Mouse (Mus musculus): Measurements from ENCODE around the gene Ddx28.
"Not testable (repeated sequence)": the region's sequence is repeated elsewhere in the genome, so short reads cannot be mapped to it uniquely, and the experiment has no call there.

The Ddx28 gene

GRCm38 (mm10) chr8:106012203-106012602 is 521 bp upstream of the Ddx28 start:
- DNase-seq = not testable (repeated sequence)

DNA sequence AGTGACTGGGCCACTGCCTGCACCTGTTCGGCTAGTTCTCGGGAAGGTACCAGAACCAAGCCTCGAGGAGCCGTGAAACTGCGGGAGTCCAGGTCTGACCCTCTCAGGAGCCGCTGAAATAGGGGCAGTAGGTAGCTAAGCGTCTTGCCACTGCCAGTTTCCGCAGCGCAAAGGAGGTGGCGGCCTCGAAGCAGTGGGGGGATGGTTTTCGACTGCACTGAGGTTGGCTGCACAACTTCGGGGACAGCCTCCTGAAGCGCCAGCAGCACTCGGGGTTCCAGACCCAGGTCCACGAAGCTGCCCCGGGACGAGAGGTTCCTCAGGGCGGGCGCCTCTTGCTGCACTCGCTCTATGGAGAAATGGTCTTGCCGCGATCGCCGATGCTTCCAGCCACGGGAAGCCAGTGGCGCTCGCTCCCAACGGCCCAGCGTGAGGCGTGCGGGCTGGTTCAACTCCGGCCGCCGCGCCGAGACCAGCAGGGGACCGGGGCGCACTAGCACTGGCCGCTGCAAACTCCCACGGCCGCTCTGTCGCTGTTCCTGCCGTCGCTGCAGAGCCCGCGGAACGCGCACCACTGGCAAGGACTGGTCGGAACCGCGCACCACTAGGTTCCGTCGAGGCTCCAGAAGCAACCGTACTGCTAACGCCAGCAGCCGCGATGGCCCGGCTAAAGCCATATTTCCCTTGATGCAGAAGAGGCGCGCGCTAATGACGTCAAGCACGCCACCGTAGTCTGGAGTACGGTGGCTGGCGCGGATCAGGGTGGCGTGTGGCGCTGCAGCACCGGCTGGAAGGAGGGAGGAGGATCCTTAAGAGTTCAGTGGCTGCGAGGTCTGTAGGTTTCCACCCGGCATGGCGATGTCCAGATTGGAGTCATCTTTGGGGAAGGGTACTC is 687 bp downstream of the Ddx28 start:
- peak; percentile 96 for DNase-seq

DNA sequence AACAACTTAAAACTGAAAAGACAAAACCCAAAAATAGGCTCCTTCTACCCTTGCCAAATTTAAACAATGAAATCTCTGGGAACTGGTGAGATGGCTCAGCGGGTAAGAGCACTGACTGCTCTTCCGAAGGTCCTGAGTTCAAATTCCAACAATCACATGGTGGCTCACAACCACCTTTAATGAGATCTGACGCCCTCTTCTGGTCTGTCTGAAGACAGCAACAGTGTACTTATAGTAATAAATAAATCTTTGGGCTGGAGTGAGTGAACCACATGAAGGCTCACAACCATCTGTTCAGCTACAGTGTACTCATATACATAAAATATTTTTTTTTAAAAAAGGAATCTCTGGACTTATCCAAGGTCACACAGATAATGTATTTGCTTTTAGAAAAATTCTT is 3.8 kb downstream of the Ddx28 start:
- DNase-seq = not testable (repeated sequence)

DNA sequence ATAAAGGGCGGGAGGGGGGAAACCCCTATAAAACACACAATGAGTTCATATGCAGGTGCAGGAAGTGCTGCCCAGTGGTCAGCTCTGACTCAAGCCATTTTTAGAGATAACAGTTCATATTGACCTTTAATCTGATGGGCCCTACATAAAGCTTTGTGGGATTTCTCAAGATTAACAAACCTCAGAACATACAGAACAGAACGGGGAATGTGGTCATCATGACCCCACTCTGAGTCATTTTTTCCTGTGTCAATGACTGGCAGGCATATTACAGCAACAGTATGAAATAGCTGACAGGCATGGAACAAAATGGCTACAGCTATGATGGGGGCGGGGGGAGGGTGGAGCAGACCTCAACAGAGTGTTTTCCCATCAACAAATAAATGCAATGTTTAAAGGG is 4.5 kb downstream of the Ddx28 start:
- no peak for DNase-seq

GRCm38 (mm10) chr8:106006413-106006812 is 5.3 kb downstream of the Ddx28 start:
- DNase-seq = no peak

DNA sequence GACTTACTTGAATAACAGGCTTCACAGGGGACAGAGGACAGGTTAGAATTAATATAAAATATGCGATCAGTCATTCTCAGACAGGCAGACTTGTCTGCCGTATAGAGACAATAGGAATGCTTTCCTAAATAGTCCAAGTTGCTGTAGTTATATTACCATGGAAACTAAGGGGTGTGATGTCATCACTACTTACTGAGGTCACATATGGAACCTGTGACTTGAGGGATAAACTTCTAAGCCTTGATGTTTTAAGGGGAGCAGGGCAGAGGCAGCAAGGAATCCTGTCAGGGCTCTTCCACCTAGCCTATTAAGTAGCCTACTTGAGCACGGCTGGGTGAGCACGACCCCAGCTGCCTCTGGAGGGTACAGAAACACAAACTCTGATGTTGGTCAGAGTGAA is 5.8 kb downstream of the Ddx28 start, which contains the start of gene Dpep2nb:
Gene Dpep2nb, minus strand, starts transcription at position 101 of the 400 bp plus-strand sequence.
- no peak for DNase-seq

DNA sequence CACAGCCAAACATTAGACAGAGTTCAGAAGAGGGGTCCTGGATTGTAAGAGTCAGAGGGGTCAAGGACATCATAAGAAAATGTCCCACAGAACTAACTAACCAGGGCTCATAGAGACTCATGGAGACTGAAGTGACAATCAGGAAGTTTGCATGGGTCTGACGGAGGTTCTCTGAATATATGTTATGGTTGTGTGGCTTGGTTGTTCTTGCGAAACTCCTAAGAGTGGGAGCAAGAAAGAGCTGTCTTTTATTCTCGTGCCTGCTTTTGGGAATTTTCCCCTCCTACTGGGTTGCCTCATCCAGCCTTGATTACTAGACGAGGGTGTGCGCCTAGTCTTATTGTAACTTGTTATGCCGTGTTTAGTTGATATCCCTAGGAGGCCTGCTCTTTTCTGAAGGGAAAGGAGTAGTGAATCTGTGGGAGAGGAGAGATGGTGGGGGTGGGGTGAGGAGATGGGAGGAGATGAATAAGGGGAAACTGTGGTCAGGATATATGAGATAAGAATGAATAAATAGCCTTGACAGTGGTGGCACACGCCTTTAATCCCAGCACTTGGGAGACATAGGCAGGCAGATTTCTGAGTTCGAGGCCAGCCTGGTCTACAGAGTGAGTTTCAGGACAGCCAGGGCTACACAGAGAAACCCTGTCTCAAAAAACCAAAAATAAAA is 7.0 kb downstream of the Ddx28 start:
- no peak for DNase-seq

DNA sequence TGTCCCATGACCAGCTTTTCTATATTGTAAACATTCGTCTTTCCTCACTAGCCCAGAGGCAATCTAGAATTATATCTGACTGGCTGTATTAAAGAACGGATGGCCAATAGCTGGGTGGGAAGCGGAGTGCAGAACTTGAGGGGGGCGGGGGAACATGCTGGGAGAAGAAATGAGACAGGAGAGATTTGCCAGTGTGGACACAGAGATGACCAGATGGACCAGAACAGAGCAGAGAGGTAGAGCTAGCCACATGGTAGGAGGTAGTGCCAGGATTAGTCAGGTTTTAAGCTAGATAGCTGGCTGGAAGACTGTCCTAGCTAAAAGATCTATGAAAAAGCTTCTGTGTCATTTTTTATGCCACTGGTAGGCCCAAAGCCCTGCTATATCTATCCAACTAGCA is 9.8 kb downstream of the Ddx28 start:
- DNase-seq = no peak

- DNase-seq = peak; percentile 26 to 63
Measured at GRCm38 (mm10) chr8:105998971-105999370, 12.7 kb downstream of the Ddx28 start.

GRCm38 (mm10) chr8:105996359-105996758 is 15.3 kb downstream of the Ddx28 start:
- DNase-seq = no peak

- DNase-seq = no peak
Measured at GRCm38 (mm10) chr8:105993226-105993625, 18.5 kb downstream of the Ddx28 start.

- DNase-seq = no peak
Measured at GRCm38 (mm10) chr8:105992499-105992898, 19.2 kb downstream of the Ddx28 start.

DNA sequence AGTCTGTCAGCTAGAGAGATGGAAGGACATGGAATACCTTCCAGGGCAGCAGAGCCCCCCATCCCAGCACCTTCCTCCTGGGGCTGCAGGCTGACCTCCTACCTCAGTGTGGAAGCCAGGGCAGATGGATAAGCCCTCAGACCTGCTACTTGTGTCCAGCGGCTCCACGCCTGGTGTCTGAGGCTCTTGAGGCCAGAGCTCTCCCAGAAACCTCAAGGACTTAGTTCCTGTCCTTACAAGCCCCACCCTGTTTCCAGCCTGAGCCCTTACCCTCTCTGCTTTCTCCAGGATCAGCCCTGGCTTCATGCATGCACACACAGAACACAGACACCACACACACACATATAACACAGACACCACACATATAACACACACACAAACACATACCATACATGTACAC is 20.1 kb downstream of the Ddx28 start:
- no peak for DNase-seq

- DNase-seq = peak; percentile 84 to 88
Measured at GRCm38 (mm10) chr8:105990856-105991387, 20.8 kb downstream of the Ddx28 start, which contains the start of gene Dus2. Dus2 (plus strand) TSS chr8:105991337.

GRCm38 (mm10) chr8:105988546-105988945 is 23.1 kb downstream of the Ddx28 start:
- DNase-seq = no peak

DNA sequence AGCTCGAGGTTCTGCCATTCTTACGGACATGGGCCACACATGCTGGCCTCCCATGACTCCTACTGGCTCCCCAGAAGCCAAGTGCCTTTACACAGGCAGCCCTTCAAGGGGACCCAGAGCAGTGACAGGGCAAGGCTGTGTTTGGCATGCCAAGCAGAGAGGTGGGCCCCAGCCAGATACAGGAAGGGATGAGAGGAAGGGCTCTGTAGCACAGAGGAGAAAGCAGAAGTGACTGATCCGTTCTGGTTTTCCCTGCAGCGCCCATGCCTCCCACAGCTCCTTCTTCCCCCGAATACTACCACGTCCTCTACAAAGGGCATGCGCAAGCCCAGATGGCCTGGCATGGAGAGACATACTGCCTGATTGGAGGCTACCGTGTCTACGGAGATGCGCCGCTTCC is 28.3 kb downstream of the Ddx28 start:
- DNase-seq = peak in 1 of 2 experiments; percentile 10

DNA sequence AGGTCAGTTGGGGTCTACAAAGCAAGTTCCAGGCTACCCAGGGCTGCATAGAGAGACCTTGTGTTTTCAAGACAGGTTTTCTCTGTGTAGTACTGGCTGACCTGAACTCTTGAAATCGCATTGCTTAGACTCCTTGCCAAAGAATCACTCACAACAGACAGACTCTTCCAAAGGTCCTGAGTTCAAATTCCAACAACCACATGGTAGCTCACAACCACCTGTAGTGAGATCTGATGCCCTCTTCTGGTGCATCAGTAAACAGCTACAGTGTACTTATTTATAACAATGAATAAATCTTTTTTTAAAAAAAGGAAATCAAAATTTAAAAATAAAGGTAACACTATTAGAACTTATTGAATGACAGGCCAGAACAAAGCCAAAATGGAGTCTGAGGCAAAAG is 30.5 kb downstream of the Ddx28 start:
- no peak for DNase-seq

DNA sequence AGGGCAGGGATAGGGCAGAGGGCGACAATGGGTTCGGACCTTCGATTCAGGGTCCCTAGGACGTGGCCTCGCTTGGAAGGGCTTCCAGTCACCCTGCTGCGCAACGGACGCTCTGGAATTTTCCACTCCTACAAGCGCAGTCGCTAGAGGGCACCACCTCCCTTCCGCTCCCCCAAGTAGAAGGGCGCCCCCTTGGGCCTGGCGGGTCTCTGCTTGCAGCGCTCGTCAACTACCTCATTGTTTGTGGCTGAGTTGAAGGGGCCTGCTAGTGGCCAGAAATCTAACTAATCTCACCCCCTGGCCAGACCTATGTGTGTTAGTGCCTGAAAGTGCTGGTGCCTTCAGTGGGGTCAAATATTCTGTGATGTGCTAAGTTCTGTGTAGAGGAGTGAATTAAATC is 32.4 kb downstream of the Ddx28 start, which contains the start of gene Dpep3:
Gene Dpep3, minus strand, starts transcription at position 105 of the 400 bp plus-strand sequence.
- DNase-seq = peak in 1 of 2 experiments; percentile 33

- no peak for DNase-seq
Measured at GRCm38 (mm10) chr8:105975363-105975762, 36.3 kb downstream of the Ddx28 start.

- DNase-seq = no peak
Measured at GRCm38 (mm10) chr8:105971019-105971720, 40.5 kb downstream of the Ddx28 start.

DNA sequence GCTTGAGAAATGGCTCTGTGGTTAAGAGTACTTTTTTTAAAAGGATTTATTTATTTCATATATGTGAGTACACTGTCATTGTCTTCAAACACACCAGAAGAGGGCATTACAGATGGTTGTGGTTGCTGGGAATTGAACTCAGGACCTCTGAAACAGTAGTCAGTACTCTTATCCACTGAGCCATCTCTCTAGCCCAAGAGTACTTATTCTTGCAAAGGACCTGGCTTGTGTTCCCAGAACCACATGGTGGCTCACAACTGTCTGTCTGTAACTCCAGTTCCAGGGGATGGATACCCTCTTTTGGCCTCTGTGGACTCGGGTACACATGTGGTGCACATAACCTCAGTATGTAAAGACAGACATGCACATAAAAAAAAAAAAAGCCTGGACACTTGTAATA is 42.3 kb downstream of the Ddx28 start:
- no peak for DNase-seq

- no peak for DNase-seq
Measured at GRCm38 (mm10) chr8:105966692-105967311, 44.9 kb downstream of the Ddx28 start.

Data from kidney, postnatal 25 days (tissue).